Mouse (Mus musculus) embryonic facial prominence, embryonic 12.5 days (tissue): Measurements from ENCODE around the gene Prkaca. TPM values are rescaled to one million over a fixed set of nuclear protein-coding genes. Genes with fewer than 3 reads are reported as not detected.

ENCODE experiments used
- ATAC-seq: fragments of 200-750 bp; cut with Nextera tagmentation; 2 replicates; pipeline ENCODE4 v1.8.0; 2017; ENCODE audit not compliant: insufficient number of reproducible peaks, insufficient read depth, low FRiP score, low TSS enrichment
- H3K27ac ChIP-seq: fragments of 300-500 bp; sonication (generic); 2 replicates; pipeline ENCODE4 v1.5.1; 2016; ENCODE audit warnings: mild to moderate bottlenecking
- H3K27me3 ChIP-seq: fragments of 300-500 bp; sonication (generic); 2 replicates; pipeline ENCODE4 v1.6.1; 2016; ENCODE audit warnings: mild to moderate bottlenecking, moderate library complexity
- H3K36me3 ChIP-seq: fragments of 300-500 bp; sonication (generic); 2 replicates; pipeline ENCODE4 v1.6.1; 2016; ENCODE audit warnings: mild to moderate bottlenecking
- H3K4me1 ChIP-seq: fragments of 300-500 bp; sonication (generic); 2 replicates; pipeline ENCODE4 v1.6.1; 2016
- H3K4me2 ChIP-seq: fragments of 300-500 bp; sonication (generic); replicated peaks from 2 replicates; pipeline ENCODE4 v1.6.1; 2016; ENCODE audit warnings: mild to moderate bottlenecking, moderate library complexity
- H3K4me3 ChIP-seq: fragments of 300-500 bp; sonication (generic); 2 replicates; pipeline ENCODE4 v1.5.1; 2016; ENCODE audit warnings: mild to moderate bottlenecking
- H3K9ac ChIP-seq: fragments of 300-500 bp; sonication (generic); 2 replicates; pipeline ENCODE4 v1.6.1; 2016; ENCODE audit warnings: mild to moderate bottlenecking, moderate library complexity
- H3K9me3 ChIP-seq: fragments of 300-500 bp; sonication (generic); 2 replicates; pipeline ENCODE4 v1.6.1; 2016; ENCODE audit warnings: mild to moderate bottlenecking, moderate library complexity
- WGBS: fragments of 180-500 bp; shearing (Covaris S2); methylation state at CpG from one replicate; pipeline ENCODE4 v1.1.7; 2016; 5-methylcytosine and 5-hydroxymethylcytosine counted together
- polyA plus RNA-seq: library from polyadenylated mRNA; unstranded; fragments of >200 nt; fragmentation: Nextera tagmentation; extraction: Ambion mirVana; gene quantifications from 2 replicates; pipeline ENCODE4 v1.2.1, GENCODE M21; 2016

Gene Prkaca
- polyA plus RNA-seq, 1 experiment from 2014 or later: 206 TPM

GRCm38 (mm10) chr8:83995973-83996372 is 23.2 kb downstream of the Prkaca start:
- Histone ChIP-seq H3K27ac (peak overlapping the region; percentile 99), H3K4me2 (peak overlapping the region; percentile 72), H3K27me3 (peaks cover 8% of the 10 kb centered on the region; the same call in 1 of the 2 replicates), H3K4me3 (peak overlapping the region; percentile 84), H3K9ac (peak overlapping the region; percentile 86), H3K36me3 (peaks cover 42% of the 10 kb centered on the region), H3K4me1 (peaks cover 19% of the 10 kb centered on the region), H3K9me3 (no peaks in the 10 kb centered on the region)
- WGBS: 14% methylated on average over 12 of the region's 12 CpGs
- no peak for ATAC-seq

DNA sequence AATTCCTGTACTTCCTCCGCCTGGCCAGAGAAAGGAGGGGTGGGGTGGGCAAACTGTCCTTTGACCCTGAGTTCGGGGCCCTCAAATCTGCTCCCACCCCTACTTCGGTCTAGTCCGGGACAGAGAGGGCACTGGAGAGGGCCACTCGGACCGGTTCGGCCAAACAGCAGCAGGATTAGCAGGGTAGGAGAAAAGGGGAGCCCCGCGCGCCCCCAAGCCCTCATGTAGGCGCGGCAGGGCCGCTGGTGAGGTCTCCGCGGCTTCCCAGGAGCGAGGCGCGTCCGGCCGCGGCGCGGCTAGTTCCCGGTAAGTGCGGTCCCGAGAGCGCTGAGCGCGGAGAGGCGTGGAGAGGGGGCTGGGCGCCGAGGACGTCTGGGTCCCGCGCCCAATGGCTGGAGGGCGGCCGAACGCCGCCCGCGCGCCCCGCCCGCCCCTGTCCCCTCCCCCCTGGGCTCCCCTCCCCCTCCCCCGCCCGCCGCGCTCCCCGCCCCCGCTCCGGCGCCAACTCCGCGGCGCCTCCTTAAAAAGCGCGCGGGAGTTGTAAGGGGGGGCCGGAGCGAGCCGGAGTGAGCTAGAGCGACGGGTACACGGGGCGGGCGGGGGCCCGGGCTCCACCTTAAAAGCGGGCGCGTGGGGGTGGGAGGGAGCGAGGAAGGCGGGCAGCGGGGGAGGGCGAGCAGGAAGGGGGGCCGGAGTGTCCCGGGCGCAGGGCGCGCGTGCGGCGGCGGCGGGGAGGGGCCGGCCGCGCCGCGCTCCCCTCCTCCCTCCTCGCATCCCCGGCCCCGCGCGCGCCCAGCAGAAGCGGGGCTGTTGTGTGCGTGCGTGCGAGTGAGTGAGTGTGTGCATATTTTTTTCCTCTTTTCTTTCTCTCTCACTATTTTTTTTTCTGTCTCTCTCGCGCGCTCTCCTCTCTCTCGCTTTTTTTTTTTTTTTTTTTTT is 24.0 kb downstream of the Prkaca start:
- H3K9ac ChIP-seq: peak overlapping the region; percentile 86
- H3K9me3 ChIP-seq: no peaks in the 10 kb centered on the region
- peaks cover 36% of the 10 kb centered on the region for H3K36me3 ChIP-seq
- H3K27ac ChIP-seq: peak overlapping the region; percentile 99
- under 1% methylated on average over 22 of the region's 103 CpGs for WGBS
- peak overlapping the region; percentile 84 for H3K4me3 ChIP-seq
- peak; percentile 68 for ATAC-seq
- H3K4me2 ChIP-seq: peak overlapping the region; percentile 72
- H3K4me1 ChIP-seq: peaks cover 27% of the 10 kb centered on the region
- peaks cover 15% of the 10 kb centered on the region; the same call in 1 of the 2 replicates for H3K27me3 ChIP-seq

DNA sequence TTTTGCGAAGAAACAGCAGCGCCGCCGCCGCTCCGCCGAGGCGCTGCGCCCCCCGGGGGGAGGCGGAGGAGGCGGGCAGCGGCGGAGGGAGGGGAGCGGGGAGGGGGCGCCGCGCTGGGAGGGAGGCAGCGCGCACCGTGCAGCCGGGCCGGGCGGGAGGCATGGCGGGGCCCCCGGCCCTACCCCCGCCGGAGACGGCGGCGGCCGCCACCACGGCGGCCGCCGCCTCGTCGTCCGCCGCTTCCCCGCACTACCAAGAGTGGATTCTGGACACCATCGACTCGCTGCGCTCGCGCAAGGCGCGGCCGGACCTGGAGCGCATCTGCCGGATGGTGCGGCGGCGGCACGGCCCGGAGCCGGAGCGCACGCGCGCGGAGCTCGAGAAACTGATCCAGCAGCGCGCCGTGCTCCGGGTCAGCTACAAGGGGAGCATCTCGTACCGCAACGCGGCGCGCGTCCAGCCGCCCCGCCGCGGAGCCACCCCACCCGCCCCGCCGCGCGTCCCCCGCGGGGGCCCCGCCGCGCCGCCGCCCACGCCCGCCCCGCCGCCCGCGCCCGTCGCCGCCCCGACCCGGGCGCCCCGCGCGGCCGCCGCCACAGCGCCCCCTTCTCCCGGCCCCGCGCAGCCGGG is 24.8 kb downstream of the Prkaca start, which contains the start of gene Samd1:
Samd1 (plus strand) TSS at position 162 of the 631 bp plus-strand sequence.
- peaks cover 31% of the 10 kb centered on the region for H3K36me3 ChIP-seq
- WGBS: 1% methylated on average over 17 of the region's 112 CpGs
- H3K4me3 ChIP-seq: peak within 1 kb of the TSS; percentile 84

DNA sequence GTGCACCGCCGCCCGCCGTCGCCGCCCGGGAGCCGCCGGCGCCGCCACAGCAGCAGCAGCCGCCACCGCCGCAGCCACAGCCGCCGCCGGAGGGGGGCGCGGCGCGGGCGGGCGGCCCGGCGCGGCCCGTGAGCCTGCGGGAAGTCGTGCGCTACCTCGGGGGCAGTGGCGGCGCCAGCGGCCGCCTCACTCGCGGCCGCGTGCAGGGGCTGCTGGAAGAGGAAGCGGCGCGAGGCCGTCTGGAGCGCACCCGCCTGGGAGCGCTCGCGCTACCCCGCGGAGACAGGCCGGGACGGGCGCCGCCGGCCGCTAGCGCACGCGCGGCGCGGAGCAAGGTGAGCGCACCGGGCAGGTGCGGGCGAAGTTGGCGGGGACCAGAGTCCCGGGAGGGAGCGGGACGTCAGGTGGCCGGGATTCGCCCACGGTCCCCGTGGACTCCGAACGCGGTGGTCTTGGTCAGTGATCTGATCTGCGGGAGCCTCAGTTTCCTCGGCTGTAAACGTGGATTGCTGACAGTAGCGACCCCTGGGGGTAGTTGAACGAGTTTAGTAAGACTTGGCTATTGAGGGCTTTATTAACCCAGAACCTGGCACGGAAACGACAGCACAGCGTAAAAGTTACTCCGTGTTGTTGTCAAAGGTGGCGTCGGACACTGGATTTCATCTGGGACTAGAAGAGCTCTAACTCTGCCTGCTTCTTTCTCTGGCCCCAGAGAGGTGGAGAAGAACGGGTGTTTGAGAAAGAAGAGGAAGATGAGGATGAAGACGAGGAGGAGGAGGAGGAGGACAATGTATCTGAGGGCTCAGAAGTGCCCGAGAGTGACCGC is 25.7 kb downstream of the Prkaca start:
- peaks cover 33% of the 10 kb centered on the region for H3K36me3 ChIP-seq
- H3K4me2 ChIP-seq: peak overlapping the region; percentile 83
- ATAC-seq: 0 out of 2 replicates have a peak, but pooled peaks have one; percentile 23
- under 1% methylated on average over 81 of the region's 92 CpGs for WGBS
- H3K27ac ChIP-seq: peak overlapping the region; percentile 93
- peak overlapping the region; percentile 81 for H3K4me3 ChIP-seq
- peaks cover 15% of the 10 kb centered on the region; the same call in 1 of the 2 replicates for H3K27me3 ChIP-seq
- H3K9ac ChIP-seq: peak overlapping the region; percentile 82
- H3K9me3 ChIP-seq: no peaks in the 10 kb centered on the region
- peaks cover 37% of the 10 kb centered on the region for H3K4me1 ChIP-seq

More for the DNA sequence above, 24.8 kb downstream of the Prkaca start, which contains the start of gene Samd1:
- Histone ChIP-seq H3K9ac (peak within 1 kb of the TSS; percentile 86), H3K27ac (peak within 1 kb of the TSS; percentile 99), H3K4me2 (peak within 1 kb of the TSS; percentile 83), H3K27me3 (peaks cover 15% of the 10 kb centered on the region; the same call in 1 of the 2 replicates), H3K4me1 (peaks cover 29% of the 10 kb centered on the region), H3K9me3 (no peaks in the 10 kb centered on the region)
- ATAC-seq: no peak

GRCm38 (mm10) chr8:83999057-83999705 is 26.4 kb downstream of the Prkaca start:
- Histone ChIP-seq H3K36me3 (peaks cover 29% of the 10 kb centered on the region), H3K9me3 (no peaks in the 10 kb centered on the region), H3K27ac (0 out of 2 replicates have a peak overlapping the region, but pooled peaks have one; percentile 93), H3K4me2 (peak overlapping the region; percentile 83), H3K27me3 (peaks cover 15% of the 10 kb centered on the region; the same call in 1 of the 2 replicates), H3K4me3 (peak overlapping the region; percentile 81), H3K4me1 (peaks cover 41% of the 10 kb centered on the region), H3K9ac (peak overlapping the region; percentile 82)
- ATAC-seq: no peak
- WGBS: 68% methylated on average over 16 of the region's 16 CpGs

GRCm38 (mm10) chr8:83999825-84000224 is 27.0 kb downstream of the Prkaca start:
- H3K27ac ChIP-seq: no peak overlapping the region
- no peak for ATAC-seq
- H3K9me3 ChIP-seq: no peaks in the 10 kb centered on the region
- H3K9ac ChIP-seq: no peak overlapping the region
- H3K4me1 ChIP-seq: peaks cover 41% of the 10 kb centered on the region
- peaks cover 23% of the 10 kb centered on the region for H3K36me3 ChIP-seq
- peak overlapping the region; percentile 81 for H3K4me3 ChIP-seq
- H3K4me2 ChIP-seq: peak overlapping the region; percentile 83
- H3K27me3 ChIP-seq: peaks cover 15% of the 10 kb centered on the region; the same call in 1 of the 2 replicates
- WGBS: 91% methylated on average over 2 of the region's 2 CpGs

DNA sequence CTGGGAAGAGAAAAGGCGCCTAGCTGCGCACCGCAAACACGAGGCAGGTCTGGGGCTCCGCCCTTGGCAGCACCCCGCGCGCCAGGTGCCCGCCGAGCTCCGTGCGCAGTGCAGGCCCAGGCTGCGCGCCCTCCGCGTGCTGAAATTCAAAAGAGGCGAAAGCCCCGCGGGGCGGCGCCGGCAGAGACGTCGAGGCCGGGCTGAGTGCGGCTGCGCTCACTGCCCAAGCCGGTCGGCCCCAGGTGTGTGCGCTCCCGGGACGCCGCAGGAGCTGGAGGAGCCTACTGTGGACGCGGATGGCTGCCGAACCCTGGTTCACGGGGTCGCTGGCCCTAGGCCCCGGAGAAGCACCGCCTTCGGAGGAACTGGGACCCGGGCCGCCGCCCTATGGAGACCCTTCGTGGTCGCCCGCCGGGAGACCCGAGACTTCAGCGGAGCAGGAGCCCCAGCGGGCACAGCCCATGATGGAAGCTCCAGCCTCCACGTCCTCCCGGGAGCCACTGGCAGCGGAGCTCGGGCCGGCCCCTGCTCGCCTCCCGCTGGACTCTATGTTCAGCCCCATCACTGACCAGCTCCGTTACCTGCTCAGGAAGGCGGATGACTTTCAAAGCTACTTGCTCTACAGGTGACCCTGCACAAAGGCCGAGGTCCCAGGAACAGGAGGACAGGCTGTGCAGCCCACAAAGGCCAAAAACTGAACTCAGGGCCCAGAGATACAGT is 28.6 kb downstream of the Prkaca start, which contains the start of gene 1700067K01Rik:
1700067K01Rik (plus strand) TSS at position 222 of the 720 bp plus-strand sequence.
- H3K4me2 ChIP-seq: peak within 1 kb of the TSS; percentile 32
- no peaks in the 10 kb centered on the region for H3K9me3 ChIP-seq
- H3K36me3 ChIP-seq: peaks cover 20% of the 10 kb centered on the region
- H3K27ac ChIP-seq: no peak within 1 kb of the TSS
- H3K4me3 ChIP-seq: peak within 1 kb of the TSS; percentile 7; the same call in 1 of the 2 replicates
- peak within 1 kb of the TSS; percentile 20; the same call in 1 of the 2 replicates for H3K9ac ChIP-seq
- no peak for ATAC-seq
- 24% methylated on average over 61 of the region's 61 CpGs for WGBS
- H3K27me3 ChIP-seq: peaks cover 15% of the 10 kb centered on the region; the same call in 1 of the 2 replicates
- peaks cover 39% of the 10 kb centered on the region for H3K4me1 ChIP-seq

- peaks cover 15% of the 10 kb centered on the region; the same call in 1 of the 2 replicates for H3K27me3 ChIP-seq
- H3K9ac ChIP-seq: no peak overlapping the region
- no peak overlapping the region; the same call in 1 of the 2 replicates for H3K4me2 ChIP-seq
- peaks cover 20% of the 10 kb centered on the region for H3K36me3 ChIP-seq
- WGBS: 51% methylated on average over 12 of the region's 12 CpGs
- ATAC-seq: no peak
- no peak overlapping the region for H3K27ac ChIP-seq
- H3K9me3 ChIP-seq: no peaks in the 10 kb centered on the region
- H3K4me1 ChIP-seq: peaks cover 38% of the 10 kb centered on the region
- H3K4me3 ChIP-seq: no peak overlapping the region
Observed at GRCm38 (mm10) chr8:84002957-84003611, 30.3 kb downstream of the Prkaca start.

DNA sequence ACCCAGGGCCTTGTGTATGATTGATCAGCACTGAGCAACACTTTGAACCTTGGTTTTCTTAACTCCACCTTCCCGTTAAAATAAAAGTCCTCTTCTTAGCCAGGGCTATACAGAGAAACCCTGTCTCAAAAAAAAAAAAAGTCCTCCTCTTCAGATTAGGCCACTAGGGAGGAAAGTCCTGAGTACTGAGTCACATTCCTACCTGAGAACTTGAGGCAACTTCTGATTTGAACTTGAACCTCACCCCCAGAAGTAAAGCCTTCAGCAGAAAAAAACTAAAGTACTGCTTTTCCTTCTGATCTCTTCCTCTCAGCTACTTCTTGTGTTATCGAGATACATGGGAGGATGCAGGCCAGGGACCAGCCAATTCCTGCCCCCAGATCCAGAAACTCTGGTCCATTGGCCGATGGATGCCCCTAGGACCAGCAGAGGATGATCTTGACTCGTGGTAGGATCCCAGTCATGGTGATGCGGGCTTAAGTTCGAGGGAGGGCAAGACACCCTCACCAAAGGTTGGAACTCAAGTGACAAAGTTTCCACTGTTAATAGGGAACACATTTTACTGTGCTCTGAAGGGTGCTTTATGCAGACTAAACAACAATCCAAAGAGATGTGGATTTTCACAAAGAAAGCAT is 30.9 kb downstream of the Prkaca start:
- Histone ChIP-seq H3K27ac (peak overlapping the region; percentile 88), H3K4me1 (peaks cover 37% of the 10 kb centered on the region), H3K4me3 (peak overlapping the region; percentile 52), H3K4me2 (peak overlapping the region; percentile 75), H3K27me3 (peaks cover 15% of the 10 kb centered on the region; the same call in 1 of the 2 replicates), H3K36me3 (peaks cover 20% of the 10 kb centered on the region), H3K9me3 (no peaks in the 10 kb centered on the region), H3K9ac (no peak overlapping the region)
- ATAC-seq: no peak
- WGBS: 60% methylated on average over 6 of the region's 6 CpGs
